Mouse (Mus musculus): Measurements from ENCODE around the gene Pnpla1. TPM values are rescaled to one million over a fixed set of nuclear protein-coding genes. Genes with fewer than 3 reads are reported as not detected.

The Pnpla1 gene
- polyA plus RNA-seq, 2 experiments = 2.7 to 4.5 TPM

- DNase-seq (ENCODE audit: low spot score) (no peak), ATAC-seq (ENCODE audit: low FRiP score, low read depth) (no peak)
- no peak overlapping the region for H3K27ac ChIP-seq (replicated peaks; ENCODE audit: low read depth, low read length)
- no peak overlapping the region for H3K4me3 ChIP-seq (replicated peaks; ENCODE audit: low read length)
- no peak for TF ChIP-seq POLR2A (IDR thresholded peaks at IDR 0.05; ENCODE audit: borderline replicate concordance, extremely low read depth, insufficient read depth, insufficient read length)
- no peaks in the 10 kb centered on the region for H3K4me1 ChIP-seq (ENCODE audit: control insufficient read depth, insufficient read depth, low read length)
- no peak overlapping the region for H3K4me2 ChIP-seq (replicated peaks; ENCODE audit: low read depth, low read length, severe bottlenecking)
- no peaks in the 10 kb centered on the region for H3K36me3 ChIP-seq (ENCODE audit: control insufficient read depth, insufficient read depth, low read length)
- H3K9ac ChIP-seq (ENCODE audit: low read depth, low read length, severe bottlenecking) = no peak overlapping the region
- no peaks in the 10 kb centered on the region for H3K9me3 ChIP-seq (ENCODE audit: control insufficient read depth, low read length)
- no peaks in the 10 kb centered on the region for H3K27me3 ChIP-seq (ENCODE audit: control insufficient read depth, insufficient read depth, low read length)
- WGBS = 84% methylated on average over 11 of the region's 11 CpGs
Measured at GRCm38 (mm10) chr17:28894050-28894767, 36.0 kb downstream of the Pnpla1 start.

- Histone ChIP-seq H3K4me3 (replicated peaks; ENCODE audit: low read length) (no peak overlapping the region), H3K36me3 (ENCODE audit: control insufficient read depth, insufficient read depth, low read length) (no peaks in the 10 kb centered on the region), H3K9me3 (ENCODE audit: control insufficient read depth, low read length) (no peaks in the 10 kb centered on the region), H3K9ac (ENCODE audit: low read depth, low read length, severe bottlenecking) (no peak overlapping the region), H3K27me3 (ENCODE audit: control insufficient read depth, insufficient read depth, low read length) (no peaks in the 10 kb centered on the region), H3K4me1 (ENCODE audit: control insufficient read depth, insufficient read depth, low read length) (no peaks in the 10 kb centered on the region), H3K27ac (replicated peaks; ENCODE audit: low read depth, low read length) (no peak overlapping the region), H3K4me2 (replicated peaks; ENCODE audit: low read depth, low read length, severe bottlenecking) (no peak overlapping the region)
- TF ChIP-seq POLR2A (IDR thresholded peaks at IDR 0.05; ENCODE audit: borderline replicate concordance, extremely low read depth, insufficient read depth, insufficient read length) = no peak
- ATAC-seq (ENCODE audit: low FRiP score, low read depth) (no peak), DNase-seq (ENCODE audit: low spot score) (no peak)
- WGBS = 95% methylated on average over 21 of the region's 21 CpGs
Measured at GRCm38 (mm10) chr17:28895217-28895875, 37.1 kb downstream of the Pnpla1 start.

- no peak overlapping the region for H3K9ac ChIP-seq (ENCODE audit: low read depth, low read length, severe bottlenecking)
- no peak overlapping the region for H3K4me2 ChIP-seq (replicated peaks; ENCODE audit: low read depth, low read length, severe bottlenecking)
- no peak for TF ChIP-seq POLR2A (IDR thresholded peaks at IDR 0.05; ENCODE audit: borderline replicate concordance, extremely low read depth, insufficient read depth, insufficient read length)
- no peaks in the 10 kb centered on the region for H3K27me3 ChIP-seq (ENCODE audit: control insufficient read depth, insufficient read depth, low read length)
- H3K4me3 ChIP-seq (replicated peaks; ENCODE audit: low read length) = no peak overlapping the region
- no peaks in the 10 kb centered on the region for H3K36me3 ChIP-seq (ENCODE audit: control insufficient read depth, insufficient read depth, low read length)
- ATAC-seq (ENCODE audit: low FRiP score, low read depth) = no peak
- H3K27ac ChIP-seq (replicated peaks; ENCODE audit: low read depth, low read length) = no peak overlapping the region
- H3K9me3 ChIP-seq (ENCODE audit: control insufficient read depth, low read length) = no peaks in the 10 kb centered on the region
- whole genome bisulfite sequencing = 91% methylated on average over 11 of the region's 11 CpGs
- no peak for DNase-seq (ENCODE audit: low spot score)
- H3K4me1 ChIP-seq (ENCODE audit: control insufficient read depth, insufficient read depth, low read length) = no peaks in the 10 kb centered on the region
Measured at GRCm38 (mm10) chr17:28896095-28896780, 38.0 kb downstream of the Pnpla1 start.

GRCm38 (mm10) chr17:28897817-28898216 lies 39.6 kb downstream of the Pnpla1 start:
- H3K4me3 ChIP-seq (replicated peaks; ENCODE audit: low read length) = no peak overlapping the region
- WGBS = 76% methylated on average over 5 of the region's 5 CpGs

GRCm38 (mm10) chr17:28898249-28898648 lies 40.0 kb downstream of the Pnpla1 start:
- Histone ChIP-seq H3K4me1 (ENCODE audit: control insufficient read depth, insufficient read depth, low read length) (no peaks in the 10 kb centered on the region), H3K9ac (ENCODE audit: low read depth, low read length, severe bottlenecking) (no peak overlapping the region), H3K27me3 (ENCODE audit: control insufficient read depth, insufficient read depth, low read length) (no peaks in the 10 kb centered on the region), H3K36me3 (ENCODE audit: control insufficient read depth, insufficient read depth, low read length) (no peaks in the 10 kb centered on the region), H3K4me2 (replicated peaks; ENCODE audit: low read depth, low read length, severe bottlenecking) (no peak overlapping the region), H3K27ac (replicated peaks; ENCODE audit: low read depth, low read length) (no peak overlapping the region), H3K9me3 (ENCODE audit: control insufficient read depth, low read length) (no peaks in the 10 kb centered on the region), H3K4me3 (replicated peaks; ENCODE audit: low read length) (no peak overlapping the region)
- ATAC-seq (ENCODE audit: low FRiP score, low read depth) = no peak
- no peak for TF ChIP-seq POLR2A (IDR thresholded peaks at IDR 0.05; ENCODE audit: borderline replicate concordance, extremely low read depth, insufficient read depth, insufficient read length)
- WGBS = 83% methylated on average over 5 of the region's 5 CpGs
- no peak for DNase-seq (ENCODE audit: low spot score)

More at GRCm38 (mm10) chr17:28897817-28898216, 39.6 kb downstream of the Pnpla1 start:
- TF ChIP-seq POLR2A (IDR thresholded peaks at IDR 0.05; ENCODE audit: borderline replicate concordance, extremely low read depth, insufficient read depth, insufficient read length) = no peak
- Histone ChIP-seq H3K27me3 (ENCODE audit: control insufficient read depth, insufficient read depth, low read length) (no peaks in the 10 kb centered on the region), H3K9me3 (ENCODE audit: control insufficient read depth, low read length) (no peaks in the 10 kb centered on the region), H3K27ac (replicated peaks; ENCODE audit: low read depth, low read length) (no peak overlapping the region), H3K9ac (ENCODE audit: low read depth, low read length, severe bottlenecking) (no peak overlapping the region), H3K4me1 (ENCODE audit: control insufficient read depth, insufficient read depth, low read length) (no peaks in the 10 kb centered on the region), H3K4me2 (replicated peaks; ENCODE audit: low read depth, low read length, severe bottlenecking) (no peak overlapping the region), H3K36me3 (ENCODE audit: control insufficient read depth, insufficient read depth, low read length) (no peaks in the 10 kb centered on the region)
- no peak for ATAC-seq (ENCODE audit: low FRiP score, low read depth)
- no peak for DNase-seq (ENCODE audit: low spot score)

Data from limb, embryonic 14.5 days (tissue).